Mouse (Mus musculus) thymus, adult 2 months (tissue): Measurements from ENCODE around the gene Spats1. TPM values are rescaled to one million over a fixed set of nuclear protein-coding genes. Genes with fewer than 3 reads are reported as not detected.

Experiments
- DNase-seq: peaks from one replicate; pipeline ENCODE4 v3.0.0; 2021
- H3K27ac ChIP-seq: fragments of 200-500 bp; 2 replicates; pipeline ENCODE4 v1.5.1; 2012; ENCODE audit warnings: low read length, control low read depth; ENCODE audit not compliant: control insufficient read depth, insufficient read depth
- H3K27me3 ChIP-seq: fragments of 200-500 bp; 2 replicates; pipeline ENCODE4 v1.6.1; 2012; ENCODE audit warnings: mild to moderate bottlenecking, low read length, moderate library complexity, mixed read lengths; ENCODE audit not compliant: control insufficient read depth, insufficient read depth
- H3K36me3 ChIP-seq: fragments of 200-500 bp; 2 replicates; pipeline ENCODE4 v1.6.1; 2012; ENCODE audit warnings: mild to moderate bottlenecking, low read length, moderate library complexity; ENCODE audit not compliant: control insufficient read depth, insufficient read depth
- H3K4me1 ChIP-seq: fragments of 200-500 bp; replicated peaks from 2 replicates; pipeline ENCODE4 v1.6.1; 2012; ENCODE audit warnings: low read length; ENCODE audit not compliant: control insufficient read depth, insufficient read depth
- H3K4me3 ChIP-seq: fragments of 200-500 bp; 2 replicates; pipeline ENCODE4 v1.5.1; 2012; ENCODE audit warnings: mild to moderate bottlenecking, low read length, control low read depth, moderate library complexity; ENCODE audit not compliant: control insufficient read depth, insufficient read depth
- CTCF ChIP-seq: fragments of 200-500 bp; IDR thresholded peaks from 2 replicates; pipeline ENCODE4 v1.5.1; 2012; ENCODE audit warnings: mild to moderate bottlenecking, control low read depth, low read length, moderate library complexity, borderline replicate concordance; ENCODE audit not compliant: control insufficient read depth, poor library complexity, insufficient read depth; ENCODE audit errors: extremely low read depth
- POLR2A ChIP-seq: fragments of 200-500 bp; IDR thresholded peaks from 2 replicates; pipeline ENCODE4 v1.6.1; 2012; ENCODE audit warnings: mild to moderate bottlenecking, low read length, control low read depth, moderate library complexity; ENCODE audit not compliant: control insufficient read depth, poor library complexity, insufficient read depth; ENCODE audit errors: extremely low read depth
- WGBS: fragments of 180-500 bp; shearing (Covaris S2); methylation state at CpG from one replicate; pipeline ENCODE4 v1.1.7; 2018; 5-methylcytosine and 5-hydroxymethylcytosine counted together
- polyA plus RNA-seq: library from polyadenylated mRNA; depleted of rRNA; stranded (reverse); fragments of >200 nt; gene quantifications from 2 replicates; pipeline ENCODE4 v1.2.3, GENCODE M21; 2012

Gene Spats1
- polyA plus RNA-seq, 1 experiment = 0.30 TPM

GRCm38 (mm10) chr17:45452271-45452670 lies 22.9 kb downstream of the Spats1 start:
- 95% methylated on average over 1 of the region's 1 CpGs for WGBS
- Histone ChIP-seq H3K4me3 (no peak overlapping the region), H3K4me1 (no peaks in the 10 kb centered on the region), H3K36me3 (no peaks in the 10 kb centered on the region), H3K27me3 (no peaks in the 10 kb centered on the region), H3K27ac (no peak overlapping the region)
- no peak for TF ChIP-seq CTCF
- no peak for TF ChIP-seq POLR2A
- DNase-seq = no peak

- Histone ChIP-seq H3K27ac (no peak overlapping the region), H3K36me3 (no peaks in the 10 kb centered on the region), H3K4me1 (no peaks in the 10 kb centered on the region), H3K27me3 (no peaks in the 10 kb centered on the region), H3K4me3 (no peak overlapping the region)
- DNase-seq = no peak
- WGBS = 44% methylated on average over 6 of the region's 6 CpGs
- no peak for TF ChIP-seq CTCF
- TF ChIP-seq POLR2A = no peak
These were observed 25.1 kb downstream of the Spats1 start for GRCm38 (mm10) chr17:45450153-45450552.

GRCm38 (mm10) chr17:45449586-45449985 lies 25.6 kb downstream of the Spats1 start:
- DNase-seq = no peak
- Histone ChIP-seq H3K27me3 (no peaks in the 10 kb centered on the region), H3K4me1 (no peaks in the 10 kb centered on the region), H3K4me3 (no peak overlapping the region), H3K36me3 (no peaks in the 10 kb centered on the region), H3K27ac (no peak overlapping the region)
- 97% methylated on average over 8 of the region's 8 CpGs for WGBS
- no peak for TF ChIP-seq CTCF
- TF ChIP-seq POLR2A = no peak

GRCm38 (mm10) chr17:45447063-45447462 lies 28.2 kb downstream of the Spats1 start:
- Histone ChIP-seq H3K27ac (no peak overlapping the region), H3K27me3 (no peaks in the 10 kb centered on the region), H3K36me3 (no peaks in the 10 kb centered on the region), H3K4me1 (no peaks in the 10 kb centered on the region), H3K4me3 (no peak overlapping the region)
- TF ChIP-seq POLR2A = no peak
- no peak for TF ChIP-seq CTCF
- no peak for DNase-seq
- 94% methylated on average over 2 of the region's 2 CpGs for WGBS

GRCm38 (mm10) chr17:45445923-45446322 lies 29.3 kb downstream of the Spats1 start:
- Histone ChIP-seq H3K27me3 (no peaks in the 10 kb centered on the region), H3K27ac (no peak overlapping the region), H3K4me1 (no peaks in the 10 kb centered on the region), H3K4me3 (no peak overlapping the region), H3K36me3 (no peaks in the 10 kb centered on the region)
- TF ChIP-seq CTCF (no peak), POLR2A (no peak)
- WGBS = 57% methylated on average over 4 of the region's 4 CpGs
- DNase-seq = no peak

GRCm38 (mm10) chr17:45434262-45434590 lies 41.0 kb downstream of the Spats1 start:
- 7% methylated on average over 12 of the region's 12 CpGs for WGBS

More at GRCm38 (mm10) chr17:45434262-45434590, 41.0 kb downstream of the Spats1 start:
- Histone ChIP-seq H3K27ac (no peak overlapping the region), H3K4me1 (peaks cover 2% of the 10 kb centered on the region; the same call in 1 of the 2 replicates), H3K36me3 (no peaks in the 10 kb centered on the region), H3K4me3 (peak overlapping the region; percentile 91), H3K27me3 (no peaks in the 10 kb centered on the region)
- DNase-seq = no peak
- TF ChIP-seq CTCF (no peak), POLR2A (no peak)
